Mouse (Mus musculus) ES-CJ7 (cell line): ENCODE data around the gene Tmem208.

Experiments used
- DNase-seq: peaks from one replicate; pipeline ENCODE4 v3.0.0; 2011; ENCODE audit warnings: low read depth, low spot score

Gene Tmem208

GRCm38 (mm10) chr8:105298351-105299252 is 27.6 kb upstream of the Tmem208 start:
- no peak for DNase-seq

GRCm38 (mm10) chr8:105299962-105300361 is 26.2 kb upstream of the Tmem208 start:
- no peak for DNase-seq

GRCm38 (mm10) chr8:105303396-105303795 is 22.8 kb upstream of the Tmem208 start:
- DNase-seq = no peak

- DNase-seq = no peak
Measured at GRCm38 (mm10) chr8:105303874-105304273, 22.3 kb upstream of the Tmem208 start.

GRCm38 (mm10) chr8:105304325-105305210 is 21.6 kb upstream of the Tmem208 start:
- DNase-seq = no peak

- DNase-seq = peak; percentile 88
Measured at GRCm38 (mm10) chr8:105305211-105306145, 20.7 kb upstream of the Tmem208 start, which contains the start of gene Elmo3. Gene Elmo3, plus strand, starts transcription at chr8:105305601.

- DNase-seq = no peak
Measured at GRCm38 (mm10) chr8:105306146-105306691, 19.9 kb upstream of the Tmem208 start.

GRCm38 (mm10) chr8:105307670-105308069 is 18.5 kb upstream of the Tmem208 start:
- no peak for DNase-seq

- no peak for DNase-seq
Measured at GRCm38 (mm10) chr8:105308428-105308827, 17.7 kb upstream of the Tmem208 start.

GRCm38 (mm10) chr8:105309142-105309847 is 16.9 kb upstream of the Tmem208 start:
- DNase-seq = no peak

- DNase-seq = no peak
Measured at GRCm38 (mm10) chr8:105310118-105310517, 16.0 kb upstream of the Tmem208 start.

GRCm38 (mm10) chr8:105311718-105312117 is 14.4 kb upstream of the Tmem208 start:
- no peak for DNase-seq

GRCm38 (mm10) chr8:105312891-105313481 is 13.2 kb upstream of the Tmem208 start:
- no peak for DNase-seq

GRCm38 (mm10) chr8:105313622-105314402 is 12.3 kb upstream of the Tmem208 start:
- no peak for DNase-seq

- no peak for DNase-seq
Measured at GRCm38 (mm10) chr8:105315073-105315769, 10.9 kb upstream of the Tmem208 start.

GRCm38 (mm10) chr8:105317941-105318340 is 8.2 kb upstream of the Tmem208 start:
- DNase-seq = no peak

- DNase-seq = no peak
Measured at GRCm38 (mm10) chr8:105318662-105319190, 7.4 kb upstream of the Tmem208 start.

- DNase-seq = no peak
Measured at GRCm38 (mm10) chr8:105323183-105323582, 3.0 kb upstream of the Tmem208 start.
